Mouse (Mus musculus) hindbrain, embryonic 11.5 days (tissue): ENCODE results near the gene Shroom3. TPM values are rescaled to one million over a fixed set of nuclear protein-coding genes. Genes with fewer than 3 reads are reported as not detected.

Experiments
- ATAC-seq: fragments of 200-750 bp; cut with Nextera tagmentation; 2 replicates; pipeline ENCODE4 v1.8.0; 2017; ENCODE audit warnings: mild to moderate bottlenecking, moderate TSS enrichment, moderate library complexity; ENCODE audit not compliant: low FRiP score
- DNase-seq: peaks from one replicate; pipeline ENCODE4 v3.0.0-alpha.2; 2015; ENCODE audit warnings: low spot score
- H3K27ac ChIP-seq: fragments of 300-500 bp; sonication (generic); 2 replicates; pipeline ENCODE4 v1.5.1; 2014; ENCODE audit warnings: mild to moderate bottlenecking, low read depth, low read length
- H3K27me3 ChIP-seq: fragments of 300-500 bp; sonication (generic); 2 replicates; pipeline ENCODE4 v1.6.1; 2014; ENCODE audit warnings: mild to moderate bottlenecking, low read length, moderate library complexity, mixed read lengths; ENCODE audit not compliant: control insufficient read depth, insufficient read depth
- H3K36me3 ChIP-seq: fragments of 300-500 bp; sonication (generic); 2 replicates; pipeline ENCODE4 v1.6.1; 2014; ENCODE audit warnings: mild to moderate bottlenecking, low read length, moderate library complexity, mixed read lengths; ENCODE audit not compliant: control insufficient read depth, insufficient read depth
- H3K4me1 ChIP-seq: fragments of 300-500 bp; sonication (generic); replicated peaks from 2 replicates; pipeline ENCODE4 v1.6.1; 2014; ENCODE audit warnings: low read length, mixed read lengths; ENCODE audit not compliant: control insufficient read depth, insufficient read depth
- H3K4me2 ChIP-seq: fragments of 300-500 bp; sonication (generic); replicated peaks from 2 replicates; pipeline ENCODE4 v1.6.1; 2014; ENCODE audit warnings: mild to moderate bottlenecking, low read depth, low read length
- H3K4me3 ChIP-seq: fragments of 300-500 bp; sonication (generic); 2 replicates; pipeline ENCODE4 v1.5.1; 2014; ENCODE audit warnings: low read depth, low read length
- H3K9ac ChIP-seq: fragments of 300-500 bp; sonication (generic); 2 replicates; pipeline ENCODE4 v1.6.1; 2014; ENCODE audit warnings: low read depth, low read length
- H3K9me3 ChIP-seq: fragments of 300-500 bp; sonication (generic); 2 replicates; pipeline ENCODE4 v1.6.1; 2016; ENCODE audit warnings: low read length; ENCODE audit not compliant: control insufficient read depth
- WGBS: fragments of 180-500 bp; shearing (Covaris S2); extraction: QIAGEN DNeasy Blood & Tissue Kit; methylation state at CpG from one replicate; pipeline ENCODE4 v1.1.7; 2014; 5-methylcytosine and 5-hydroxymethylcytosine counted together
- polyA plus RNA-seq: library from polyadenylated mRNA; unstranded; fragments of >200 nt; fragmentation: Nextera tagmentation; extraction: Ambion mirVana; gene quantifications from 2 replicates; pipeline ENCODE4 v1.2.1, GENCODE M21; 2014

The Shroom3 gene
- polyA plus RNA-seq, 1 experiment from 2014 or later = 4.8 TPM

- 44% methylated on average over 2 of the region's 2 CpGs for WGBS
- H3K27ac ChIP-seq = no peak overlapping the region
- no peaks in the 10 kb centered on the region for H3K36me3 ChIP-seq
- H3K27me3 ChIP-seq = no peaks in the 10 kb centered on the region
- no peaks in the 10 kb centered on the region for H3K4me1 ChIP-seq
- DNase-seq (no peak), ATAC-seq (no peak)
- no peak overlapping the region for H3K4me2 ChIP-seq
- no peak overlapping the region for H3K4me3 ChIP-seq
- H3K9ac ChIP-seq = no peak overlapping the region
- H3K9me3 ChIP-seq = no peaks in the 10 kb centered on the region
Measured at GRCm38 (mm10) chr5:92774419-92774818, 91.2 kb downstream of the Shroom3 start.

DNA sequence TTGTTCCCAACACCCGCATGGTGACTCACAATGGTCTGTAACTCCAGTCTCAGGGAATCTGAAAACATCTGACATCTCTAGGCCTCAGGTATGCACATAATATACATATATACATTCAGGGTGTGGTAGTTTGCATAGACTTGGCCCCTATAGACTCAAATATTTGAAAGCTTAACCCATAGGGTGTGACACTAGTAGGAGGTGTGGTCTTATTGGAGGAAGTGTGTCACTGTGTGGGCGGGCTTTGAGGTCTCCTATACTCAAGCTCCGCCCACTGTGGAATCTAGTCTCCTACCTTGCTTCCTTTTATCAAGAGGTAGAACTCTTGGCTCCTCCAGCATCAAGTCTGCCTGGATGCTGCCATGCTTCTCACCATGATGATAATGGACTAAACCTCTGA, 91.7 kb downstream of the Shroom3 start:
- no peaks in the 10 kb centered on the region for H3K36me3 ChIP-seq
- no peak overlapping the region for H3K4me3 ChIP-seq
- no peak for DNase-seq
- no peak for ATAC-seq
- WGBS = 92% methylated on average over 3 of the region's 3 CpGs
- H3K4me2 ChIP-seq = no peak overlapping the region
- H3K27ac ChIP-seq = no peak overlapping the region
- H3K9ac ChIP-seq = no peak overlapping the region
- no peaks in the 10 kb centered on the region for H3K9me3 ChIP-seq
- H3K4me1 ChIP-seq = no peaks in the 10 kb centered on the region
- H3K27me3 ChIP-seq = no peaks in the 10 kb centered on the region

GRCm38 (mm10) chr5:92778395-92778794, 95.2 kb downstream of the Shroom3 start:
- 68% methylated on average over 8 of the region's 8 CpGs for whole genome bisulfite sequencing
- no peak for ATAC-seq

DNA sequence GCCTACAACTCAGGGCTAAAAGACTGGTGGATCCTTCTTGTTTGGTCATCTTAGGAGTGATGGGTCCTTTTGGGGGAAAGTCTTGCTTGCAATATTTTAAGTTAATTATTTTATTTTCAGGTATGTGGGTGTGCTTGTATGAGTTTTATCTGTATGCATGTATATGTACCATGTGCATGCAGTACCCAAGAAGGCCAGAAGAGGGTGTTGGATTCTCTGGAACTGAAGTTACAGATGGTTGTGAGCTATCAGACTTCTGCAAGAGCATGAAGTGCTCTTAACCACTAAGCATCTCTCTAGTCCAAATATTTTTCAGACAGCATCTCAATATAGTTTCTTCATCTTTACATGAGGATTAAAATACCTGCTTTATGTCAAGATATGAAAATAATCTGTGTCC, 97.8 kb downstream of the Shroom3 start:
- Histone ChIP-seq H3K4me3 (no peak overlapping the region), H3K4me2 (no peak overlapping the region), H3K27me3 (no peaks in the 10 kb centered on the region), H3K9ac (no peak overlapping the region), H3K4me1 (no peaks in the 10 kb centered on the region), H3K9me3 (no peaks in the 10 kb centered on the region), H3K27ac (no peak overlapping the region), H3K36me3 (no peaks in the 10 kb centered on the region)
- no peak for ATAC-seq
- DNase-seq = no peak

More at GRCm38 (mm10) chr5:92778395-92778794, 95.2 kb downstream of the Shroom3 start:
- Histone ChIP-seq H3K4me3 (no peak overlapping the region), H3K27ac (no peak overlapping the region), H3K36me3 (no peaks in the 10 kb centered on the region), H3K27me3 (no peaks in the 10 kb centered on the region), H3K9me3 (no peaks in the 10 kb centered on the region), H3K9ac (no peak overlapping the region), H3K4me2 (no peak overlapping the region), H3K4me1 (no peaks in the 10 kb centered on the region)
- DNase-seq = no peak

DNA sequence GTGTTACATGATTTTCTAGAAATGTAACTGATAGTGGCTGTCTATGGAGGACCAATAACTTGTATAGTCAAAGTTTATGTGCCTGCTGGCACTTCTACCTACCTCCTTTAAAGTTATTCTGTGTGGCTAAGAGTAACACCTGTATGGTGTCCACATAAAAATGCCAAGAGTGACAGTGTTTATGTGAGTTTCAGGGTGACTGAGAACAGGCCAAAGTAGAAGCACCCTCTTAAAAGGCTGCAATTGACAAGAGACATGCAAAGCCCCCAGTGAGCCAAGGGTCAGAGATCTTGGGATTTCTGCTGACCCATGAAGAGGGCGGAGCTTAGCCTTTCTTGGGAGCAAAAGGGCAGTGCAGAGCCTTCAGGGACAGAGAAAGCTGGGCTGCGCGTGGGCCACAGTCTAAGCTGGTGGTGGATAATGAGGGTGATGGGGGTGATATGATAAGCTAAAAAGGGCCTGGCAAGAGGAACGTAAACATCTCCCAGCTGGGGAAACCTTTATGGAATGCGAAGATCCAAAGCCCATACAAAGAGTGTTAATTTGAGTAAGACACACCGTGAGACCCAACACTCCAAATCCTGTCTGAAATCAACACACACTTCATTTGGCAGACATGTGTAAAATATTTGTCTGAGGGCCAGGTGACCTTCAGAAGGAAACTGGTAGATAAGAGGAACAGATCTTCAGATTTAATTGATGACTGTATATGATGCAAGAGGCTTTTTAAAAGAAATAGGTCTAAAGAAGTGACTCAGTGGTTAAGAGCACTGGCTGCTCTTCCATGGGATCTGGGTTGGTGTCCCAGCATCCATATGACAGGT, 101.0 kb downstream of the Shroom3 start:
- H3K9me3 ChIP-seq = no peaks in the 10 kb centered on the region
- H3K4me3 ChIP-seq = no peak overlapping the region
- ATAC-seq (no peak), DNase-seq (no peak)
- H3K36me3 ChIP-seq = no peaks in the 10 kb centered on the region
- no peak overlapping the region for H3K4me2 ChIP-seq
- H3K27me3 ChIP-seq = no peaks in the 10 kb centered on the region
- H3K27ac ChIP-seq = no peak overlapping the region
- H3K4me1 ChIP-seq = no peaks in the 10 kb centered on the region
- no peak overlapping the region for H3K9ac ChIP-seq
- WGBS = 31% methylated on average over 6 of the region's 6 CpGs

DNA sequence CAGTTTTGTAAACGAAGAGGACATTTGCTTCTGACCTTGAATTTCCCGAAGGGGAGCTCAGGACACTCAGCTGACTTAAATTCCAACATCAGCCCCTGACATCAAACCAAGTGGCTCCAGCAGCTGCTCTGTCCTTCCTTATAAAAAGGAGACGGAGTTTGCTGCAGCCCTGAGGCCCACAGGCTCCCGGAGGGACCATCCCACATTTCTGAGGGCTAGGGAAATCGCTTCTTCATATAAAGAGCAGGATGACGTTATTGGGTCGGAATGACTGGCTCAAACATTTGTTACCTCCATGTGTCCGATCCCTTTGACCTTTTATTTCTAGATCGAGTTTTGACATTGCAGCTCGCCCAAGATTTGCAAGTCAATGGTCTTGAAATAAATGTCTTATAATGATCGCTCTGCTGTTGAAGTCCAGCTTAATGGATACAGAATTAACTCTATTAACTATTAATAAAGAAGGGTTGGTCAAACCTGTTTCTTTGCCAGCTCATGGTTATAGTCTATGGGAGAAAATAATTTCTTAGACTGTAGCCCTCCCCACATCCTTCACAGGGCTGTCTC, 102.7 kb downstream of the Shroom3 start:
- WGBS = 86% methylated on average over 11 of the region's 11 CpGs
- H3K36me3 ChIP-seq = no peaks in the 10 kb centered on the region
- no peak overlapping the region for H3K27ac ChIP-seq
- no peak for DNase-seq
- H3K9me3 ChIP-seq = no peaks in the 10 kb centered on the region
- no peak overlapping the region for H3K4me3 ChIP-seq
- ATAC-seq = no peak
- H3K4me1 ChIP-seq = no peaks in the 10 kb centered on the region
- no peak overlapping the region for H3K9ac ChIP-seq
- H3K27me3 ChIP-seq = no peaks in the 10 kb centered on the region
- no peak overlapping the region for H3K4me2 ChIP-seq

- Histone ChIP-seq H3K4me3 (no peak overlapping the region), H3K27me3 (no peaks in the 10 kb centered on the region), H3K9ac (no peak overlapping the region), H3K9me3 (no peaks in the 10 kb centered on the region), H3K4me1 (no peaks in the 10 kb centered on the region), H3K4me2 (no peak overlapping the region), H3K27ac (no peak overlapping the region), H3K36me3 (no peaks in the 10 kb centered on the region)
- ATAC-seq (no peak), DNase-seq (no peak)
- WGBS = 68% methylated on average over 8 of the region's 8 CpGs
Measured at GRCm38 (mm10) chr5:92788990-92789389, 105.8 kb downstream of the Shroom3 start.

GRCm38 (mm10) chr5:92796089-92796990, 113.1 kb downstream of the Shroom3 start:
- no peak for ATAC-seq
- H3K36me3 ChIP-seq = no peaks in the 10 kb centered on the region
- no peak overlapping the region for H3K4me2 ChIP-seq
- H3K4me1 ChIP-seq = no peaks in the 10 kb centered on the region
- no peak for DNase-seq
- no peak overlapping the region for H3K9ac ChIP-seq
- WGBS = 18% methylated on average over 11 of the region's 11 CpGs
- H3K4me3 ChIP-seq = no peak overlapping the region
- no peak overlapping the region for H3K27ac ChIP-seq
- H3K27me3 ChIP-seq = no peaks in the 10 kb centered on the region
- no peaks in the 10 kb centered on the region for H3K9me3 ChIP-seq
